Mouse (Mus musculus): ENCODE measurements at regions not wholly inside any gene's neighbourhood (a gene's known extent, or its start where the extent isn't known, plus 50 kb on each side); places are given as distances from the start of the nearest gene placed in this dataset.

GRCm38 (mm10) chr4:69327606-69328005 is 373.4 kb upstream of the Brinp1 start:
- Histone ChIP-seq H3K36me3 (ENCODE audit: control insufficient read depth, insufficient read depth, low read length) (no peaks in the 10 kb centered on the region), H3K4me3 (replicated peaks; ENCODE audit: low read length) (no peak overlapping the region), H3K27me3 (ENCODE audit: control insufficient read depth, insufficient read depth, low read length) (no peaks in the 10 kb centered on the region), H3K4me1 (ENCODE audit: control insufficient read depth, insufficient read depth, low read length) (no peaks in the 10 kb centered on the region), H3K27ac (replicated peaks; ENCODE audit: low read depth, low read length) (no peak overlapping the region), H3K4me2 (replicated peaks; ENCODE audit: low read depth, low read length, severe bottlenecking) (no peak overlapping the region), H3K9me3 (ENCODE audit: control insufficient read depth, low read length) (no peaks in the 10 kb centered on the region), H3K9ac (ENCODE audit: low read depth, low read length, severe bottlenecking) (no peak overlapping the region)
- DNase-seq (ENCODE audit: low spot score) (no peak), ATAC-seq (ENCODE audit: low FRiP score, low read depth) (no peak)
- 31% methylated on average over 3 of the region's 3 CpGs for WGBS
- no peak for TF ChIP-seq POLR2A (IDR thresholded peaks at IDR 0.05; ENCODE audit: borderline replicate concordance, extremely low read depth, insufficient read depth, insufficient read length)
